Mouse (Mus musculus): ENCODE measurements around the gene Ctnna3. TPM values are rescaled to one million over a fixed set of nuclear protein-coding genes. Genes with fewer than 3 reads are reported as not detected.
A peak's percentile ranks its signal among the peaks of the same experiment; 100 is the strongest.

Ctnna3 gene
- polyA plus RNA-seq, 1 experiment from 2014 or later = 0.35 TPM

DNA sequence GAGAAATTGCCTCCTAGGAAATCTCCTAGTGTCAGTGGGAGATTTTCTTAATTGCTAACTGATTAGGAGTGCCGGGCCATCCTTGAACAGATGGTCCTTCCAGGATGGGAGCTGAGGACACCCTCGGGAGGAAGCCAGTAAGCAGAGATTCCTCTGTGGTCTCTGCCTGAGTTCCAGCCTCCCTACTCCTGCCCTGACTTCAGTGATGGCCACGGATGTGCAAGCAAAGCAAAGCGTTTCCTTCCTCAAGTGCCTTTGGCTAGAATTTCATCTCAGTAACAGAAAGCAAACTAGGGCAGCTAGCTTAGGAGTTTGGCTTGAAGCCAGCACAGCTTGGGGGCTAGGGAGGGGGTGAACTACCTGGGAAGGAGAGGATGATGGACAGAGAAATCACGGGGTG lies 12.8 kb upstream of the Ctnna3 start:
- 56% methylated on average over 5 of the region's 5 CpGs for WGBS
- Histone ChIP-seq H3K9me3 (replicated peaks; ENCODE audit: control insufficient read depth, low read length) (no peaks in the 10 kb centered on the region), H3K27ac (replicated peaks; ENCODE audit: low read depth, low read length) (no peak overlapping the region), H3K4me1 (ENCODE audit: control insufficient read depth, insufficient read depth, low read length) (no peaks in the 10 kb centered on the region), H3K36me3 (replicated peaks; ENCODE audit: control insufficient read depth, insufficient read depth, low read depth, low read length) (no peaks in the 10 kb centered on the region), H3K27me3 (ENCODE audit: control insufficient read depth, insufficient read depth, low read length) (no peaks in the 10 kb centered on the region), H3K4me2 (ENCODE audit: low read depth, low read length) (no peak overlapping the region), H3K9ac (replicated peaks; ENCODE audit: low read length) (no peak overlapping the region), H3K4me3 (ENCODE audit: low read depth, low read length) (no peak overlapping the region)
- no peak for ATAC-seq (replicated peaks; ENCODE audit: insufficient number of reproducible peaks, low FRiP score, low TSS enrichment, low read depth)
- no peak for DNase-seq (ENCODE audit: low spot score)

DNA sequence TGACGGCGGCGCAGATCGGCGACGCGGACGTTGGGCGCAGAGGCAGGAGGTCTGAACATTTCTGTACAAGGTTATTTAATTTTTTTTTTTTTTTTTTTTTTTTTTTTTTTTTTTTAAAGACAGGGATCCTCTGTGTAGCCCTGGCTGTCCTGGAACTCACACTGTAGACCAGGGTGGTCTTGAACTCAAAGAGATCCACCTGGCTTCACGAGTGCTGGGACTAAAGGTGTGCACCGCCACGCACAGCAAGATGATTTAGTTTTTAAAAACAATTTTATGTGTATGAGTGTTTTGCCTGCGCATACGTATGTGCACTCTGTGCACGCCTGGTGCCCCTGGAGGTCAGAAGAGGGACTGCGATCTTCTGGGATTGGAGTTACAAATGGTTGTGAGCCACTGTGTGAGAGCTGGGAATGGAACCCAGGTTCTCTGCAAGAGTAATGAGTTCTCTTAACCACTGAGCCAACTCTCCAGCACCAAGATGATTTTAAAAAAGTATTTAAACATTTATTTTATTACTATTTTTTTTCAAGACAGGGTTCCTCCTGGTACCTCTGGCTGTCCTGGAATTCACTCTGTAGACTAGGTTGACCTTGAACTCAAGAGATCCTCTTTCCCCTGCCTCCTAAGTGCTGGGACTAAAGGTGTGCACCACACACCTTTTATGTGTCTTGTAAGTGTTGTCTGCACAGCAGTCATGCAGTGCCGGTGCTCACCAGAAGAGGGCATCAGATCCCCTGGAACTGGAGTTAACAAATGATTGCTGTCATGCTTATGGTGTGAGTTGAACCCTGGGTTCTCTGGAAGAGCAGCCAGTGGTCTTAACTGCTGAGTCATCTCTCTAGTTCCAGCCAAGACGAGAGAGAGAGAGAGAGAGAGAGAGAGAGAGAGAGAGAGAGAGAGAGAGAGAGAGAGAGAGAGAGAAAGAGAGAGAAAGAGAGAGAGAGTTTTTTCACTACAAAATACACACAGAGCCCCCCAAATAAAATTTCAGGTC lies 7.9 kb upstream of the Ctnna3 start, which contains the start of gene Gm7075:
Gene Gm7075 (minus strand): TSS at position 51 of the 997 bp plus-strand sequence.
- ATAC-seq (replicated peaks; ENCODE audit: insufficient number of reproducible peaks, low FRiP score, low TSS enrichment, low read depth) = no peak
- Histone ChIP-seq H3K36me3 (replicated peaks; ENCODE audit: control insufficient read depth, insufficient read depth, low read depth, low read length) (no peaks in the 10 kb centered on the region), H3K4me2 (ENCODE audit: low read depth, low read length) (no peak within 1 kb of the TSS), H3K9me3 (replicated peaks; ENCODE audit: control insufficient read depth, low read length) (no peaks in the 10 kb centered on the region), H3K4me3 (ENCODE audit: low read depth, low read length) (no peak within 1 kb of the TSS), H3K9ac (replicated peaks; ENCODE audit: low read length) (no peak within 1 kb of the TSS), H3K27ac (replicated peaks; ENCODE audit: low read depth, low read length) (no peak within 1 kb of the TSS), H3K27me3 (ENCODE audit: control insufficient read depth, insufficient read depth, low read length) (no peaks in the 10 kb centered on the region), H3K4me1 (ENCODE audit: control insufficient read depth, insufficient read depth, low read length) (no peaks in the 10 kb centered on the region)
- DNase-seq (ENCODE audit: low spot score) = peak; percentile 42
- 90% methylated on average over 18 of the region's 18 CpGs for WGBS

DNA sequence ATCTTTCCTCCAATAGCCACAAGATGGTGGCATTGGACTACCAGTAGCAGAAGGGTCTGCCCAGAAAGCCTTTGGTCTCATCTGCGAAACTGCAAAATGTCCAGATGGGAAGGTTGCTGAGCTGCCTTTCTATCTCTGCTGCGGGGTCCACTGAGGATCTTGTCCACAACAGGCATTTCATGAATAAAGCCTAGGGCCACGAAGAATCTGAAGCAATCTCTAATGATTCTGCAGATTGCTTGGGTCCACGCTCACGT lies 7.2 kb upstream of the Ctnna3 start:
- WGBS = 87% methylated on average over 5 of the region's 5 CpGs
- Histone ChIP-seq H3K4me2 (ENCODE audit: low read depth, low read length) (no peak overlapping the region), H3K4me1 (ENCODE audit: control insufficient read depth, insufficient read depth, low read length) (no peaks in the 10 kb centered on the region), H3K9ac (replicated peaks; ENCODE audit: low read length) (no peak overlapping the region), H3K27ac (replicated peaks; ENCODE audit: low read depth, low read length) (no peak overlapping the region), H3K27me3 (ENCODE audit: control insufficient read depth, insufficient read depth, low read length) (no peaks in the 10 kb centered on the region), H3K36me3 (replicated peaks; ENCODE audit: control insufficient read depth, insufficient read depth, low read depth, low read length) (no peaks in the 10 kb centered on the region), H3K4me3 (ENCODE audit: low read depth, low read length) (no peak overlapping the region), H3K9me3 (replicated peaks; ENCODE audit: control insufficient read depth, low read length) (no peaks in the 10 kb centered on the region)
- ATAC-seq (replicated peaks; ENCODE audit: insufficient number of reproducible peaks, low FRiP score, low TSS enrichment, low read depth) = no peak
- DNase-seq (ENCODE audit: low spot score) = no peak

DNA sequence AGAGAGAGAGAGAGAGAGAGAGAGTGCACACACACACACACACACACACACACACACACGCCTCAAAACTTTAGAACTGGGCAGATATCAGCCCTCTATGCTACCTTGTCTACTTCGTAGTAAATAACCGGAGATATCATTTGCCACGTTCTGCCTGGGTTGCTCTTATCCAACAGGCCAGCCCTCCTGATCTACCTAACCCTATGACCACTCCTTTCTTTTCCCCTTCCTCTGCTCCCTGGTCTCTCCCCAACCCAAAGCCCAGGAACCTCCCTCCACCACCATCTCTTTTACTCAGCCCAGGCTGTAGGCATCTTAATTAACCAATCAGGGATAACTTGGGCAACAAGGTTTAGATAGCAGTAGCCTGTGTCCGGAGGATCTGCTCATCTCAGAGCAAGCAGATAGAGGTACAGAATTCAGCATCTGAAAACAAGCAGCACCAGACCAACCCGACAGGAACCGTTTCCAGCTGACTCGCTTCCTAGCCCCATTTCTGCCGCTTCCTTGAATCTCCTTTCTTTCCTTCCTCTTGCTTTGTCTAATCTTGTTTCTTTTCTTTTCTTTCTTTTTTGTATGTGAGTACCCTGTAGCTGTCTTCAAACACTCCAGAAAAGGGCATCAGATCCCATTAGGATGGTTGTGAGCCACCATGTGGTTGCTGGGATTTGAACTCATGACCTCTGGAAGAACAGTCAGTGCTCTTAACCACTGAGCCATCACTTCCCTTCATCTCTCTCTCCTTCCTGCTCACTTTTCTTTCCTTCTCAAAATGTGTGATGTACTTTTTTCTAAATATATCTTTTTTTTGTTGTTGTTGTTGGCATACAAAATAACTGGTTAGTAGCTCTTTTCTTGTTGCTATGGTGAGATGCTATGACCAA lies 6.1 kb upstream of the Ctnna3 start:
- DNase-seq (ENCODE audit: low spot score) = no peak
- H3K4me3 ChIP-seq (ENCODE audit: low read depth, low read length) = no peak overlapping the region
- H3K36me3 ChIP-seq (replicated peaks; ENCODE audit: control insufficient read depth, insufficient read depth, low read depth, low read length) = no peaks in the 10 kb centered on the region
- no peak overlapping the region for H3K27ac ChIP-seq (replicated peaks; ENCODE audit: low read depth, low read length)
- no peaks in the 10 kb centered on the region for H3K4me1 ChIP-seq (ENCODE audit: control insufficient read depth, insufficient read depth, low read length)
- no peak for ATAC-seq (replicated peaks; ENCODE audit: insufficient number of reproducible peaks, low FRiP score, low TSS enrichment, low read depth)
- no peaks in the 10 kb centered on the region for H3K27me3 ChIP-seq (ENCODE audit: control insufficient read depth, insufficient read depth, low read length)
- no peak overlapping the region for H3K9ac ChIP-seq (replicated peaks; ENCODE audit: low read length)
- 88% methylated on average over 9 of the region's 9 CpGs for WGBS
- H3K4me2 ChIP-seq (ENCODE audit: low read depth, low read length) = no peak overlapping the region
- H3K9me3 ChIP-seq (replicated peaks; ENCODE audit: control insufficient read depth, low read length) = no peaks in the 10 kb centered on the region

DNA sequence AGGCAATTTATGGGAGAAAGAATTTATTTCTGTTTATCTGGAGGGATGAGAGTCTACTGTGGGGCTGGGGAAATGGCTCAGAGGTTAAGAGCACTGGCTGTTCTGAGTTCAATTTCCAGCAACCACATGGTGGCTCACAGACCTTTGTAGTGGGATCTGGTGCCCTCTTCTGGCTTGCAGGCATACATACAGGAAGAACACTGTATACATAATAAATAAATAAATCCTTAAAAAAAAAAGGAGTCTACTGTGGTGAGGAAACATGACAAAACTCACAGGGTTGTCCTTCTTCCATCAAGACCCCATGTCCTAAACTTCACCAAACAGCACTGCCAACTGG lies 5.5 kb upstream of the Ctnna3 start:
- ATAC-seq (replicated peaks; ENCODE audit: insufficient number of reproducible peaks, low FRiP score, low TSS enrichment, low read depth) (no peak), DNase-seq (ENCODE audit: low spot score) (no peak)
- Histone ChIP-seq H3K36me3 (replicated peaks; ENCODE audit: control insufficient read depth, insufficient read depth, low read depth, low read length) (no peaks in the 10 kb centered on the region), H3K4me2 (ENCODE audit: low read depth, low read length) (no peak overlapping the region), H3K27ac (replicated peaks; ENCODE audit: low read depth, low read length) (no peak overlapping the region), H3K4me3 (ENCODE audit: low read depth, low read length) (no peak overlapping the region), H3K4me1 (ENCODE audit: control insufficient read depth, insufficient read depth, low read length) (no peaks in the 10 kb centered on the region), H3K9me3 (replicated peaks; ENCODE audit: control insufficient read depth, low read length) (no peaks in the 10 kb centered on the region), H3K9ac (replicated peaks; ENCODE audit: low read length) (no peak overlapping the region), H3K27me3 (ENCODE audit: control insufficient read depth, insufficient read depth, low read length) (no peaks in the 10 kb centered on the region)

DNA sequence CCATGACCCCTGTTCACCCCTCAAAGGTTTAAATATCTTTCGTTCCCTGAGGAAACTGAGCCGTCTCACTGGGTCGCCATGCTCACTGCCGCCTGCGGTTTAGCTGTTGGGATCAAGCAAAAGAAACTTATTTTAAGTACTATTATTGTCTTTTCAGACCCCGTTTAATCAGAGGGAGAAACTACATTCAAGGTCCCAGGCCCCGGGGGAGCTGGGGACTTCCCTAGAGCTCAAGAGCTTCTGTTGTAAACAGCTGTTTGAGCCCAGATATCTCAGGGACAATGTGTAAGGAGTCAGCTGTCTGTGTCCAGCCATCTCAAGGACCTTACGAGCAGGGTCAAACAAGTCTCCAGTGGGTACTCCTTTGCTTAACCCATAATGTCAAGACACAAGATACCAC lies 2.8 kb upstream of the Ctnna3 start:
- H3K4me1 ChIP-seq (ENCODE audit: control insufficient read depth, insufficient read depth, low read length) = no peaks in the 10 kb centered on the region
- no peak overlapping the region for H3K4me3 ChIP-seq (ENCODE audit: low read depth, low read length)
- 68% methylated on average over 8 of the region's 8 CpGs for WGBS
- H3K27me3 ChIP-seq (ENCODE audit: control insufficient read depth, insufficient read depth, low read length) = no peaks in the 10 kb centered on the region
- ATAC-seq (replicated peaks; ENCODE audit: insufficient number of reproducible peaks, low FRiP score, low TSS enrichment, low read depth) (no peak), DNase-seq (ENCODE audit: low spot score) (no peak)
- H3K36me3 ChIP-seq (replicated peaks; ENCODE audit: control insufficient read depth, insufficient read depth, low read depth, low read length) = no peaks in the 10 kb centered on the region
- no peak overlapping the region for H3K9ac ChIP-seq (replicated peaks; ENCODE audit: low read length)
- H3K27ac ChIP-seq (replicated peaks; ENCODE audit: low read depth, low read length) = no peak overlapping the region
- no peaks in the 10 kb centered on the region for H3K9me3 ChIP-seq (replicated peaks; ENCODE audit: control insufficient read depth, low read length)
- H3K4me2 ChIP-seq (ENCODE audit: low read depth, low read length) = no peak overlapping the region

DNA sequence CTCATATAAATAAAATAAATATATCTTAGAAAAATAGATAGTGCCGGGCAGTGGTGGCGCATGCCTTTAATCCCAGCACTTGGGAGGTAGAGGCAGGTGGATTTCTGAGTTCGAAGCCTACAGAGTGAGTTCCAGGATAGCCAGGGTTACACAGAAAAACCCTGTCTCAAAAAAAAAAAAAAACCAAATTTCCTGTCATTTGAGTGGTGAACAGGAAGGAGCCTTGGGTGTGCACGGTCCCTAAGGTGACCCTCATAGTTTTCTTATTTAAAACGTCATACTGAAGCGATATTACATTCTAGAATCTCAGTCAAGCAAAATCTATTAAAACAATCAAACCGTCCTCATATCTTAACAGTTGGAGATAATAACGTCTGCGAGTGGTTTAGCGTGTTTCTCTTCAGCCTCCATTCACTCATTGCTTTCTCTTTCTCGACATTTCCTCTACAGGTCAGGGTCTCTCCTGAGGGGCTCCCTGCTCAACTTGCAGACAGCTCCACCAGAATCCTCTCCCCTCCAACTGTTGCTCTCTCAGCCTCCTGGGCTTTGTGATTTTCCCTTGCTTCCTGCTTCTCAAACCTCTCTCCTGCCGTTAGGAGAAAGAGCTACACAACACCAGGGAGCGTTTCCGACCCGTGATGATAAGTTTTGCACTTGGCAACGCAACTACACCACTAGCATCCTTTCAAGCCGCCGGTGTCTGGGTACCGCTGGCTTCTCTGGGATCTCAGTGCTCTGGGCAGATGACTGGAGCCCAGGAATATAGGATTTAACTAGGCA lies 1.5 kb upstream of the Ctnna3 start:
- Histone ChIP-seq H3K9ac (replicated peaks; ENCODE audit: low read length) (peak overlapping the region; percentile 22), H3K27ac (replicated peaks; ENCODE audit: low read depth, low read length) (no peak overlapping the region), H3K4me1 (ENCODE audit: control insufficient read depth, insufficient read depth, low read length) (no peaks in the 10 kb centered on the region), H3K27me3 (ENCODE audit: control insufficient read depth, insufficient read depth, low read length) (no peaks in the 10 kb centered on the region), H3K4me3 (ENCODE audit: low read depth, low read length) (peak overlapping the region; percentile 77), H3K4me2 (ENCODE audit: low read depth, low read length) (peak overlapping the region; percentile 54), H3K9me3 (replicated peaks; ENCODE audit: control insufficient read depth, low read length) (no peaks in the 10 kb centered on the region), H3K36me3 (replicated peaks; ENCODE audit: control insufficient read depth, insufficient read depth, low read depth, low read length) (no peaks in the 10 kb centered on the region)
- DNase-seq (ENCODE audit: low spot score) = peak; percentile 54
- WGBS = 25% methylated on average over 19 of the region's 19 CpGs
- no peak for ATAC-seq (replicated peaks; ENCODE audit: insufficient number of reproducible peaks, low FRiP score, low TSS enrichment, low read depth)
